In the genomic region with DNA sequence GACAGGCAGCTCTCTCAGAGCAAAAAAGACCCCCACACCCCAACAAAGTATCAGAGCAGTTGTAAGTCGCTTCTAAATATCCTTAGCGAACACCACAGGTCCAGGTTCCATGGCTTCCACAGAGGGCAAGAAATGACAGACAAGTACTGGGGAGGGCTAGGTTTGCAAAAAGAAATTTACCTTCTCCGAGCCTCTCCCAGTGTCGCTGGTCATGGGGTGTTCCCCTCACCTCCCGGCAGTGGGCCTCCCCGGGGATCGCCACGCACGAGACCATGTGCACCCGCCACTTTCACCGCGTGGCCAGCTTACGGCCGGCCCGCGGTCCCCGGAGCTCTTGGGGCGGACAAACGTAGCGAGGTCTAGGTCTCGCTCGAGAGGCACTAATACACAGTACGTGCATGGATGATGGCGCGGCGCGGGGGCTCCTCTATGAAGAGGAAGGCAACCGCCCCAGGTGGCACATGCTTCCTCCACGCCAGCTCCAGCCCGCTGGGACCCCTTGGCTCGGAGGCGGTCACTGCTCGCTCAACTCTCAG, we compare ENCODE assay signal across 8 mouse cellular contexts. TPM values are rescaled to one million over a fixed set of nuclear protein-coding genes. Genes with fewer than 3 reads are reported as not detected.
A peak's percentile ranks its signal among the peaks of the same experiment; 100 is the strongest.
DNase-seq lines count a peak whose midpoint lies in the region; ATAC-seq and TF ChIP-seq lines count a peak whose summit lies in the region.

No protein-coding gene starts in this region.

- no peaks in the 10 kb centered on the region for H3K36me3 ChIP-seq in lung, embryonic 14.5 days (ENCODE audit: insufficient read depth)
- peaks cover 10% of the 10 kb centered on the region; the same call in 1 of the 2 replicates for H3K36me3 ChIP-seq in embryonic facial prominence, embryonic 10.5 days (replicated peaks)
- no peaks in the 10 kb centered on the region for H3K36me3 ChIP-seq in hindbrain, embryonic 13.5 days
- H3K36me3 ChIP-seq in midbrain, embryonic 11.5 days (ENCODE audit: control insufficient read depth, insufficient read depth, low read length): no peaks in the 10 kb centered on the region

- no peaks in the 10 kb centered on the region for H3K9me3 ChIP-seq in lung, embryonic 14.5 days (ENCODE audit: low read depth, low read length)
- no peaks in the 10 kb centered on the region for H3K9me3 ChIP-seq in embryonic facial prominence, embryonic 10.5 days
- H3K9me3 ChIP-seq in hindbrain, embryonic 13.5 days: no peaks in the 10 kb centered on the region
- H3K9me3 ChIP-seq in midbrain, embryonic 11.5 days (ENCODE audit: control insufficient read depth, low read length): no peaks in the 10 kb centered on the region

- under 1% methylated on average over 33 of the region's 33 CpGs for WGBS in lung, embryonic 14.5 days
- WGBS in embryonic facial prominence, embryonic 10.5 days: under 1% methylated on average over 33 of the region's 33 CpGs
- WGBS in hindbrain, embryonic 13.5 days: under 1% methylated on average over 33 of the region's 33 CpGs
- WGBS in midbrain, embryonic 11.5 days: under 1% methylated on average over 33 of the region's 33 CpGs

- no peak for DNase-seq in lung, embryonic 14.5 days
- DNase-seq in lung, postnatal 4 days: no peak
- DNase-seq in embryonic facial prominence, embryonic 10.5 days (ENCODE audit: low spot score): no peak
- peak; percentile 94 for DNase-seq in midbrain, embryonic 11.5 days (ENCODE audit: low spot score, missing footprints)
- no peak for DNase-seq in retina, postnatal 1 day
- no peak for DNase-seq in spleen, adult 12 weeks (ENCODE audit: low spot score)

- TF ChIP-seq CTCF in lung, embryonic 14.5 days (IDR thresholded peaks at IDR 0.05; ENCODE audit: low read depth): no peak

- no peaks in the 10 kb centered on the region for H3K27me3 ChIP-seq in lung, embryonic 14.5 days (ENCODE audit: insufficient read depth, low read length)
- no peaks in the 10 kb centered on the region for H3K27me3 ChIP-seq in embryonic facial prominence, embryonic 10.5 days (replicated peaks; ENCODE audit: low read depth, poor library complexity, severe bottlenecking)
- H3K27me3 ChIP-seq in hindbrain, embryonic 13.5 days: no peaks in the 10 kb centered on the region
- no peaks in the 10 kb centered on the region for H3K27me3 ChIP-seq in midbrain, embryonic 11.5 days (ENCODE audit: control insufficient read depth, insufficient read depth, low read length)

- ATAC-seq in lung, embryonic 14.5 days (ENCODE audit: insufficient read depth): peak; percentile 46; the same call in 1 of the 2 replicates
- peak; percentile 79 for ATAC-seq in hindbrain, embryonic 13.5 days (ENCODE audit: low FRiP score)
- ATAC-seq in midbrain, embryonic 11.5 days (ENCODE audit: low FRiP score): peak; percentile 71; the same call in 1 of the 2 replicates
- no peak; the same call in none of the 2 replicates for ATAC-seq in cerebellum, adult (ENCODE audit: insufficient number of reproducible peaks, low FRiP score, low TSS enrichment)

- peak overlapping the region; percentile 86 for H3K4me2 ChIP-seq in lung, embryonic 14.5 days
- H3K4me2 ChIP-seq in hindbrain, embryonic 13.5 days: peak overlapping the region; percentile 73
- peak overlapping the region; percentile 80 for H3K4me2 ChIP-seq in midbrain, embryonic 11.5 days

- H3K27ac ChIP-seq in lung, embryonic 14.5 days (ENCODE audit: low read depth): peak overlapping the region; percentile 96
- peak overlapping the region; percentile 96 for H3K27ac ChIP-seq in embryonic facial prominence, embryonic 10.5 days (replicated peaks)
- H3K27ac ChIP-seq in hindbrain, embryonic 13.5 days: peak overlapping the region; percentile 95
- 0 out of 2 replicates have a peak overlapping the region, but pooled peaks have one; percentile 25 for H3K27ac ChIP-seq in midbrain, embryonic 11.5 days (ENCODE audit: low read depth, low read length)

- peak overlapping the region; percentile 86 for H3K4me3 ChIP-seq in lung, embryonic 14.5 days (ENCODE audit: low read depth, low read length)
- peak overlapping the region; percentile 95 for H3K4me3 ChIP-seq in embryonic facial prominence, embryonic 10.5 days
- peak overlapping the region; percentile 95 for H3K4me3 ChIP-seq in hindbrain, embryonic 13.5 days
- H3K4me3 ChIP-seq in midbrain, embryonic 11.5 days (ENCODE audit: low read depth, low read length): peak overlapping the region; percentile 84

- peaks cover 5% of the 10 kb centered on the region for H3K4me1 ChIP-seq in lung, embryonic 14.5 days (ENCODE audit: insufficient read depth)
- peaks cover 32% of the 10 kb centered on the region for H3K4me1 ChIP-seq in embryonic facial prominence, embryonic 10.5 days
- H3K4me1 ChIP-seq in hindbrain, embryonic 13.5 days (replicated peaks): peaks cover 38% of the 10 kb centered on the region
- H3K4me1 ChIP-seq in midbrain, embryonic 11.5 days (ENCODE audit: control insufficient read depth, insufficient read depth, low read length): peaks cover 11% of the 10 kb centered on the region

- peak overlapping the region; percentile 86 for H3K9ac ChIP-seq in lung, embryonic 14.5 days
- H3K9ac ChIP-seq in hindbrain, embryonic 13.5 days: peak overlapping the region; percentile 96
- peak overlapping the region; percentile 87 for H3K9ac ChIP-seq in midbrain, embryonic 11.5 days (ENCODE audit: low read length)

RNA-seq across cellular contexts. Expression of a gene that starts 0.7 kb away (rescaled TPM):
- polyA plus RNA-seq in lung, embryonic 14.5 days (2014; fragmentation: Nextera tagmentation; extraction: Ambion mirVana): 39.8 and 42.6 TPM in 2 replicates
- polyA plus RNA-seq in embryonic facial prominence, embryonic 10.5 days (2016; fragmentation: Nextera tagmentation; extraction: Ambion mirVana): 22.6 and 25.7 TPM in 2 replicates
- 60.3 and 63.8 TPM in 2 replicates for polyA plus RNA-seq in hindbrain, embryonic 13.5 days (2015; fragmentation: Nextera tagmentation; extraction: Ambion mirVana)
- polyA plus RNA-seq in midbrain, embryonic 11.5 days (2014; fragmentation: Nextera tagmentation; extraction: Ambion mirVana): 30.9 and 33.8 TPM in 2 replicates

RNA-seq across cellular contexts. Expression of a gene that starts 1.7 kb away (rescaled TPM):
- 228 and 236 TPM in 2 replicates for polyA plus RNA-seq in lung, embryonic 14.5 days (2014; fragmentation: Nextera tagmentation; extraction: Ambion mirVana)
- 301 and 303 TPM in 2 replicates for polyA plus RNA-seq in embryonic facial prominence, embryonic 10.5 days (2016; fragmentation: Nextera tagmentation; extraction: Ambion mirVana)
- 425 and 457 TPM in 2 replicates for polyA plus RNA-seq in hindbrain, embryonic 13.5 days (2015; fragmentation: Nextera tagmentation; extraction: Ambion mirVana)
- 292 and 312 TPM in 2 replicates for polyA plus RNA-seq in midbrain, embryonic 11.5 days (2014; fragmentation: Nextera tagmentation; extraction: Ambion mirVana)

Comparison
In these comparisons a context has a peak if more than half of its experiments do, and no peak if none do; other contexts are left out.
1. H3K27ac ChIP-seq: peak in every context shown above with its lines; median percentile 96 in lung, embryonic 14.5 days; 96 in embryonic facial prominence, embryonic 10.5 days; 95 in hindbrain, embryonic 13.5 days; 25 in midbrain, embryonic 11.5 days.